Comparison of ENCODE assay signal across 9 mouse cellular contexts in the genomic region with DNA sequence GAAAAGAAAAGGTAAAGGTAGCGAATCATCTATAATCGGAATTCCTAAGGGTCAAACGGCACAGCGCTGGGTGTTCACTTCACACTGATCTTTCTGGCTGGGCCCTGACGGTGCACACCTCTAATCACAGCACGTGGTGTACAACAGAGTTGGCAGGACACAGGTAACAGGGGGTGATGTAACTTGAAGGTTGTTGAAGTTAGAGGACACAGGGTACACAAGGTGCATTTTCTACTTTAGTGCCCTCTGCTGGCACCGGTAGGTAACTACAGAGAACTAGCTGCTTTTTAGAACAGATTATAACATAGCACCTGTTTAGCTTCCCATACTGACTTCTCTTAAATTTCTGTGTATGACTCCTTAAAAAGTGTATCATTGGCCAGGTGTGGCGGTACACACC. TPM values are rescaled to one million over a fixed set of nuclear protein-coding genes. Genes with fewer than 3 reads are reported as not detected.
DNase-seq lines count a peak whose midpoint lies in the region; ATAC-seq and TF ChIP-seq lines count a peak whose summit lies in the region.
"Had no signal": no experiment of that assay in that cellular context is flagged by ENCODE, and none has a peak within 500 bp of the region (broad histone marks: within the 10 kb centered on the region; RNA-seq: fewer than 3 reads in every experiment).

No protein-coding gene starts in this region.

- 80% methylated on average over 8 of the region's 8 CpGs for WGBS in kidney, adult 2 months
- 85% methylated on average over 8 of the region's 8 CpGs for WGBS in kidney, embryonic 14.5 days
- 85% methylated on average over 8 of the region's 8 CpGs for WGBS in forebrain, embryonic 11.5 days

- TF ChIP-seq CTCF in kidney, adult 2 months (conservative IDR thresholded peaks at IDR 0.05; ENCODE audit: insufficient read depth, insufficient read length, low read depth, low read length), result peak; percentile 32; the same call in 1 of the 2 replicates

- no peak overlapping the region for H3K9ac ChIP-seq in kidney, embryonic 14.5 days (ENCODE audit: low read depth, low read length)
- H3K9ac ChIP-seq in forebrain, embryonic 11.5 days (ENCODE audit: low read length), result no peak overlapping the region
- H3K9ac ChIP-seq: heart, embryonic 13.5 days; neural tube, embryonic 12.5 days had no signal

- no peaks in the 10 kb centered on the region for H3K4me1 ChIP-seq in kidney, adult 2 months (ENCODE audit: control insufficient read depth, insufficient read depth, low read length)
- H3K4me1 ChIP-seq in kidney, embryonic 14.5 days (ENCODE audit: control insufficient read depth, insufficient read depth, low read length), result no peaks in the 10 kb centered on the region
- H3K4me1 ChIP-seq in forebrain, embryonic 11.5 days (replicated peaks; ENCODE audit: control insufficient read depth, insufficient read depth, low read length), result no peaks in the 10 kb centered on the region
- H3K4me1 ChIP-seq: heart, embryonic 13.5 days; neural tube, embryonic 12.5 days had no signal

- no peak for ATAC-seq in kidney, embryonic 14.5 days (ENCODE audit: low FRiP score, low TSS enrichment)
- ATAC-seq in forebrain, embryonic 11.5 days (replicated peaks; ENCODE audit: low FRiP score), result no peak

- no peaks in the 10 kb centered on the region for H3K9me3 ChIP-seq in kidney, embryonic 14.5 days (ENCODE audit: control insufficient read depth, low read length)
- H3K9me3 ChIP-seq in forebrain, embryonic 11.5 days (ENCODE audit: control insufficient read depth, low read length), result no peaks in the 10 kb centered on the region
- H3K9me3 ChIP-seq: neural tube, embryonic 12.5 days had no signal

- H3K27ac ChIP-seq in kidney, adult 2 months (ENCODE audit: insufficient read depth, low read depth, low read length), result no peak overlapping the region
- no peak overlapping the region for H3K27ac ChIP-seq in kidney, embryonic 14.5 days (ENCODE audit: low read depth, low read length)
- no peak overlapping the region for H3K27ac ChIP-seq in forebrain, embryonic 11.5 days (ENCODE audit: low read depth, low read length)
- H3K27ac ChIP-seq: heart, embryonic 13.5 days; neural tube, embryonic 12.5 days had no signal

- H3K27me3 ChIP-seq in kidney, adult 2 months (replicated peaks; ENCODE audit: control insufficient read depth, insufficient read depth, low read length), result no peaks in the 10 kb centered on the region
- H3K27me3 ChIP-seq in kidney, embryonic 14.5 days (ENCODE audit: control insufficient read depth, insufficient read depth, low read length), result no peaks in the 10 kb centered on the region
- H3K27me3 ChIP-seq in forebrain, embryonic 11.5 days (ENCODE audit: control insufficient read depth, insufficient read depth, low read length), result no peaks in the 10 kb centered on the region
- H3K27me3 ChIP-seq: heart, embryonic 13.5 days; neural tube, embryonic 12.5 days had no signal

- H3K4me2 ChIP-seq in kidney, embryonic 14.5 days (replicated peaks; ENCODE audit: low read depth, low read length), result no peak overlapping the region
- no peak overlapping the region for H3K4me2 ChIP-seq in forebrain, embryonic 11.5 days (ENCODE audit: low read depth, low read length, severe bottlenecking)
- H3K4me2 ChIP-seq: heart, embryonic 13.5 days; neural tube, embryonic 12.5 days had no signal

- no peak for TF ChIP-seq POLR2A in kidney, adult 2 months (IDR thresholded peaks at IDR 0.05; ENCODE audit: low read depth, low read length)

- no peak overlapping the region for H3K4me3 ChIP-seq in kidney, adult 2 months (ENCODE audit: insufficient read depth, low read depth, low read length)
- no peak overlapping the region for H3K4me3 ChIP-seq in kidney, embryonic 14.5 days (ENCODE audit: low read length)
- no peak overlapping the region for H3K4me3 ChIP-seq in forebrain, embryonic 11.5 days (ENCODE audit: low read depth, low read length)
- H3K4me3 ChIP-seq: heart, embryonic 13.5 days; neural tube, embryonic 12.5 days had no signal

- DNase-seq in kidney, adult 2 months, result peak; percentile 47
- peak; percentile 46 for DNase-seq in NIH3T3 (ENCODE audit: low read depth)
- DNase-seq in embryo, embryonic 11.5 days (ENCODE audit: low read depth, low spot score), result peak; percentile 20
- DNase-seq in lung, postnatal 14 days, result peak; percentile 31
- DNase-seq in forebrain, embryonic 11.5 days (ENCODE audit: low spot score), result no peak
- no peak for DNase-seq in frontal cortex, postnatal 25 days (ENCODE audit: low spot score in 2 of 2)

- H3K36me3 ChIP-seq in kidney, adult 2 months (ENCODE audit: control insufficient read depth, insufficient read depth, low read length), result no peaks in the 10 kb centered on the region
- peaks cover 35% of the 10 kb centered on the region for H3K36me3 ChIP-seq in kidney, embryonic 14.5 days (ENCODE audit: control insufficient read depth, insufficient read depth, low read length)
- peaks cover 4% of the 10 kb centered on the region for H3K36me3 ChIP-seq in forebrain, embryonic 11.5 days (ENCODE audit: control insufficient read depth, insufficient read depth, low read length)

RNA-seq across cellular contexts. Expression of a gene that starts 7.8 kb away (rescaled TPM):
- polyA plus RNA-seq in kidney, adult 2 months (2012; rRNA removed), result 21.4 and 22.7 TPM in 2 replicates
- polyA plus RNA-seq in kidney, embryonic 14.5 days (2014; fragmentation: Nextera tagmentation; extraction: Ambion mirVana), result 49.6 and 66.1 TPM in 2 replicates
- 77.9 and 78.5 TPM in 2 replicates for polyA plus RNA-seq in forebrain, embryonic 11.5 days (2014; fragmentation: Nextera tagmentation; extraction: Ambion mirVana)

RNA-seq across cellular contexts. Expression of a gene that starts 7.8 kb away (rescaled TPM):
- polyA plus RNA-seq in kidney, adult 2 months (2012; rRNA removed), result 38.4 and 39.3 TPM in 2 replicates
- 33.0 and 44.4 TPM in 2 replicates for polyA plus RNA-seq in kidney, embryonic 14.5 days (2014; fragmentation: Nextera tagmentation; extraction: Ambion mirVana)
- 59.5 and 60.8 TPM in 2 replicates for polyA plus RNA-seq in forebrain, embryonic 11.5 days (2014; fragmentation: Nextera tagmentation; extraction: Ambion mirVana)

RNA-seq across cellular contexts. Expression of a gene that starts 45.7 kb away (rescaled TPM):
- polyA plus RNA-seq in kidney, adult 2 months (2012; rRNA removed), result 22.4 and 25.4 TPM in 2 replicates
- 13.1 and 18.4 TPM in 2 replicates for polyA plus RNA-seq in kidney, embryonic 14.5 days (2014; fragmentation: Nextera tagmentation; extraction: Ambion mirVana)
- 8.5 and 12.6 TPM in 2 replicates for polyA plus RNA-seq in forebrain, embryonic 11.5 days (2014; fragmentation: Nextera tagmentation; extraction: Ambion mirVana)

RNA-seq across cellular contexts. Expression of a gene that starts 48.6 kb away (rescaled TPM):
- polyA plus RNA-seq in kidney, adult 2 months (2012; rRNA removed), result 13.6 and 16.9 TPM in 2 replicates
- polyA plus RNA-seq in kidney, embryonic 14.5 days (2014; fragmentation: Nextera tagmentation; extraction: Ambion mirVana), result 137 and 153 TPM in 2 replicates
- polyA plus RNA-seq in forebrain, embryonic 11.5 days (2014; fragmentation: Nextera tagmentation; extraction: Ambion mirVana), result 317 and 327 TPM in 2 replicates

RNA-seq across cellular contexts. Expression of a gene that starts 53.3 kb away (rescaled TPM):
- 59.5 and 63.7 TPM in 2 replicates for polyA plus RNA-seq in kidney, adult 2 months (2012; rRNA removed)
- 96.3 and 110 TPM in 2 replicates for polyA plus RNA-seq in kidney, embryonic 14.5 days (2014; fragmentation: Nextera tagmentation; extraction: Ambion mirVana)
- 69.7 and 75.5 TPM in 2 replicates for polyA plus RNA-seq in forebrain, embryonic 11.5 days (2014; fragmentation: Nextera tagmentation; extraction: Ambion mirVana)

Comparison
In these comparisons a context has a peak if more than half of its experiments do, and no peak if none do; other contexts are left out.
1. DNase-seq: peak in kidney, adult 2 months (single experiment), NIH3T3 (single experiment), embryo, embryonic 11.5 days (single experiment) and lung, postnatal 14 days (single experiment); none in forebrain, embryonic 11.5 days (single experiment) and frontal cortex, postnatal 25 days (0 of 2).